Mouse (Mus musculus) gastrocnemius, postnatal 25 days (tissue): ENCODE data around the gene Lrrc3. TPM values are rescaled to one million over a fixed set of nuclear protein-coding genes. Genes with fewer than 3 reads are reported as not detected.
A peak's percentile ranks its signal among the peaks of the same experiment; 100 is the strongest.
"Not testable (repeated sequence)": the region's sequence is repeated elsewhere in the genome, so short reads cannot be mapped to it uniquely, and the experiment has no call there.

Source experiments
- DNase-seq: peaks from one replicate; pipeline ENCODE4 v3.0.0; 2022
- long read RNA-seq, 2 experiments: library from polyadenylated mRNA; stranded (forward); transcript quantifications; one replicate each; pipeline ENCODE4 v2.0.0; 2021
- total RNA-seq, 2 experiments: library from RNA; stranded (reverse); gene quantifications; 1 replicate in 1 of 2; 2 replicates in 1 of 2; pipeline ENCODE4 v1.2.3; 2021

Gene Lrrc3
- total RNA-seq = under 1 TPM; 0.18 to 0.32 TPM
- long read RNA-seq, experiment 1 = 0 reads
- long read RNA-seq, experiment 2 = 0 reads

DNA sequence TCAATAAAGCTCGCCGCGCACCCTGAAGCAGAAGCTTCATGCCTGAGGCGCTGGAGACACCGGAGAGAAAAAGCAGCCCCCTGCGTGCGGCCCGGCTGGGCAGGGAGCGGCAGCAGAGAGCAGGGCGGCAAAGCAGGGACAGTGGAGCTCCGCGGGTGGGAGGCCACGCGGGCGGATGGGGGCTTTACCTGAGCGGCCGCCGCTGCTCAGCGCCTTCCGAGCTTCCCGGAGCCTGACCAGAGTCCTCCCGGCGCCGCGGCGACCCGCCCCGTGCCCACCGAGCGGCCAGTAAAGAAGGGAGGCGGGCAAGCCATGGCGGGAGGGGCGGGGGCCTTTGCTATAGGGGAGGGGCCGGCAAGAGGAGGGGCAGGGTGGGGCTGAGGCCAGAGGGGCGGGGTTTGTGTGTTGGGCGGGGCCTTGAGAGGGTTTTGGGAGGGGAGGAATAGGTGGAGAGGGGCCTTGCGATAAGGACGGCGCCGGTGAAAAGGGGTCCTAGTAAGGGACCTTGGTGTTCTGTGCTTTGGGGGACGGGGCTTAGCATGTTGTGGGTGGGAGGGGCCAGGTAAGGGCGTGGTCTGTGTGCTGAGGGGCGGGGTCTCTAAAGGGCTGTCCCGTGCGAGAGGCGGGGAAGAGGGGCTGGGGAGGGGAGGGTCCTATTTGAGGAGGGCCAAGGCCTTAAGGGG is at the start of gene Lrrc3:
TSS of gene Lrrc3 (minus strand) at position 326 of the 683 bp plus-strand sequence.
- peak; percentile 34 for DNase-seq

DNA sequence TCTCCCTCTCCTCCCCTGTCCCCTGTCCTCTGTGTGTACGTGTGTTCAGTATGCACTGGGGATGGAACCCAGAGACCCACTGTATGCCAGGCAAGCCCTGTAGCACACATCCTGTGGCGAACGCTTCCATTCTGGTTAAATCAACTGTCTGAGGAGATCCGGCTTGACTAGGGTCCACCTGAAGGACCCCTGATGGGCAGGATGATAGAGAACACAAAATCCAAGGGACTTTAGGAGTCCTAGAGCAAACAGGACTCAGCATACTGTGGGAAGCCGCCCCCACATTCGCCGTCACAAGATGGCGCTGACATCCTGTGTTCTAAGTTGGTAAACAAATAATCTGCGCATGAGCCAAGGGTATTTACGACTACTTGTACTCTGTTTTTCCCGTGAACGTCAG is 48.1 kb upstream of the Lrrc3 start:
- DNase-seq = not testable (repeated sequence)

DNA sequence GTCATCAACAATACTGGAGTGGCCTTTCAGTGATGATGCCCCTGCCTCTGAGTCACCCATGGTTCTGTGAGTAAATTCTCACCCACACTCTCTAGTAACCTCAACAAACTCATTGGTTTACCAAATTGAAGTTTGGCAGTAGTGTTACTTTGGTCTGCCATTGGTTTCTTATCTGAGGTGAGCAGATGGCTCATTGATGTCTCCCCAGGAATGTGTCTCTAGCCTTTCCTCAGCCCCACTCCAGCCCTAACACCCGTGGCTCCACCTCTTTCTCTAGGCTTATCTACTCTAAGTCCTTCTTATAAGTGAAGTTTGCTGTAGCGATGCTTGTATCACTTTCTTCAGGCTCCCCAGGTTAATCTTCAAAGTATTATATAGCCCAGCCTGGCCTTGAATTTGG is 37.3 kb upstream of the Lrrc3 start:
- no peak for DNase-seq

DNA sequence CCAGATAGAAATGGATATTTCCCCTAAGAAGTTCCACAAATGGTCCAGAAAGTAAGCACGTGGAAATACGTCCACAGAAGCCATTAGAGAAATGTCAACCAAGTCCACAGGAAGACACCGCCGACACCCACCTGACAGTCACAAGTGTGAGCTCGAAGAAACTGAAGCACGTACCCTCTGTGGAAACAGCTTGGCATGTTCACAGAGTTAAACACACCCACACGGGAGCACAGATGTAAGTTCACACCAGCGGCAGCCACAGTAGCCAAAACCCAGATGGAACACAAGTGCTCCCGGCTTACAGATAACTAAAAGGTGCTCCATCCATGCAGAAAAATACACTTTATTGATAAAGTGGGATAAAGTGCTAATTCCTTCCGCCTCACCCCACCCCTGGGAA is 25.0 kb upstream of the Lrrc3 start:
- no peak for DNase-seq

DNA sequence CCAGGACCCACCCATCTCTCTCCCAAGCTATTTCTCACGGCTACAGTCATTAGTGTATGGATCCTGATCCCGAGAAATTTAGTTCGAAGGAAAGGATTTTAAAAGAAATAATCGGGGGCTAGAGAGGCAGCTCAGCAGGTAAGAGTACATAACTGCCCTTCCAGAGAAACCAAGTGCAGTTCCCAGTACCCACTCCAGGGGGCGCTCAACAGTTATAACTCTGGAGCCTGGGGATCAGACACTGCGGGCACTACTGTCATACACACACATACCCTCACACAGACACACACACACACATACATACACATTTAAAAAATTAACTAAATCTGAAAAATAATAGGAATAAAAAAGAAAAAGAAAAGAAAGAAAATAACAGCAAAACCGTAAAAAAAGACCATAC is 23.8 kb upstream of the Lrrc3 start:
- no peak for DNase-seq

DNA sequence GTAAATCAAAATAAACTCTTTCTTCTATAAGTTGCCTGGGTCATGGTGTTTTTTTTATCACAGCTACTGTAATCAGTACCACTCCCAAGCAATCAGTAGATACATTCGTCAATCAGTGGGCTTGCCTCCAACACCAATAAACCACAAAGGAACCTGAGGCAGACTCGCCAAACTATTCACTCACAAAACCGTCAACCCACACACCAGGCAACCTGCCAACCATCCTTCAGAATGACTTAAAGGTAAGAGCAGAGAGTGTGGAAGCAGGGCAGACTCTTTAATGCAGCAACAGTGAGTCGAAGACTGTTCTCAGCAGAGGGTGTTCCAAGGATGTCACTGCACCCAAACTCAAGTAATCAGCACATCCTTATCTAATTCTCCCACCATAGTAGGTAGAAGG is 20.3 kb upstream of the Lrrc3 start:
- DNase-seq = no peak

DNA sequence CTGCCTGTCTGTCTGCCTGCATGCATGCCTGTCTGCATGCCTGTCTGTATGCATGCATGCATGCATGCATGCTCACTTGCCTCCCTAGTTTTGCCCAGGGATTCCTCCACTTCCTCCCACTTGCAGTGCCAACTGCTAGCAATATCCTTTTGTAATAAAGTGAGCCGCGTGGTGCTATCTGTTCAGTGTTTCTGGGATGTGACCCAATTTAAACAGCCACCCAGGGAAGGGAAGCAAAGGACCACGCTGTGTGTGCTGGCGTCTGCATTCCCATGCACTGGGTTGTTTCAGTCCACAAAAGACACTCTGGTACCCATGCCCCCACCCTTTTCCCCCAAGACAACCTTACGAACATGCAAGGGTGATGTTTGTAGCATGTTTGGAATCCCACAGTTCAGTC is 18.7 kb upstream of the Lrrc3 start:
- DNase-seq = no peak

DNA sequence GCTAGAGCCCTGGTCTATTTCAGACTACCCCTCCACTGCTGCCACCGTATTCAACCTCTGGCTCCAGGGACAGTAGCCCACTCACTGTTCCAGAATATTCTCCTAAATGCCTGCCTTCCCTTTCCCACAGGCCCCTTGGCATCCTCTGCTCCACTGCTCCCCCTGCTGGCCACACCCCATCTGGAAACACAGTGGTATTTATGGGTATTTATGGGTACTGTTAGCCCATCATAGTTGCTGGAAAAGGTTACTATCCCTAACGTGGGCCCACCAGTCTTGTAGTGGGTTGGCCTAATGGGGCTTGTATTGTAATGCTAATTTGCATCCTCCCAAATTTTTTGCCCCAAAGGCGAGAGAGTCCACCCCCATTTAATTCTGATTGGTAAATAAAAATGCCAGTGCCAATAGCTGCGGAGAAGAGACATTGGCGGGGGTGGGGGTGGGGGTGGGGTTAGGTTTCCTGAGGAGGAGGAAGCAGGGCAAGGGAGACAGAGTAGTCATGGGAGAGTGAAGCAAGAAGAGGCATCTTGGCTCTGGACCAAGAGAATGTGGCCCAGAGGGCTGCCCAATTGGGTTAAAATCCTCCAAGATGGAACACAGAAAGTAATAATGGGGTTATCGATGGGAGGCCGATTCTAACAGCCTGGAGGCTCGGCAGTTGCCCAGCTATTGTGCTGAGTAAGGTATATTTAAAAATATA is 14.4 kb upstream of the Lrrc3 start:
- DNase-seq = peak; percentile 38

DNA sequence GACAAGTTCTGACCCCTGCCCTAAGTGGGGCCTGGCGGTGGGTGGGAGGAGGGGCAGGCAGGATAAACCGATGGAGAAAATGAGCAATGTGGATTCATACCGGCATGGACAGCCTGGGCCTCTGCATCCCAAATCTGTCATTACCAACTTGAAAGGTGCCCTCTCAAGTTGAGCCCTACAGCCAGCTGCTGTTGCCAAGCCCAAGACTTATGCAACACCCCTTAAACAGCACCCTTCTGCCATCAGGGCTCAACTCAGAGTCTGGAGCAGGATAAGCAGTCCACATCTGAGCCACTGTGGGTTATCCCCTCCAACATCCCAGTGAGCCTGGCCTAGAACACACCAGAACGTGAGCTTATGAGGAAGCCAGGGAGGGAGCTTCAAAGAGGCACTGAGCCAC is 11.0 kb upstream of the Lrrc3 start:
- DNase-seq = no peak

DNA sequence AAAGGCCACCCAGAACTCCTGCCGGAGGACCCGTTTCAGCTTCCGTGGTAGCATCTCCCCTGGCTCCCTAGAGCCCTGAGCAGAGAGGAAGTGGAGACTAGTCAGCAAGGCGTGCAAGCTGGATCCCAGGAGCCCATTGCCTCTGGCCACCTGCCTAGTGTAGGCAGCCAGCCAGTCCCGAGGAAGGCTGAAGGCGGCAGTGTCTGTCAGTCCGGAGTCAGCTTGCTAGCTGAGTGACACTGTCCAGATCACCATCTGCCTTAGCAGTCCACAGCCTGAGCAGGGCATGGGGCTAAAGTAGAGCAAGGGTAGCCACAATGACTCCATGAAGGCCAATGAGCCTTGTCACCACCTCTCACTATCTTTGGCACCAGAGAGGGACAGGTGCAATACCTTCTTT is 10.3 kb upstream of the Lrrc3 start:
- peak; percentile 48 for DNase-seq

DNA sequence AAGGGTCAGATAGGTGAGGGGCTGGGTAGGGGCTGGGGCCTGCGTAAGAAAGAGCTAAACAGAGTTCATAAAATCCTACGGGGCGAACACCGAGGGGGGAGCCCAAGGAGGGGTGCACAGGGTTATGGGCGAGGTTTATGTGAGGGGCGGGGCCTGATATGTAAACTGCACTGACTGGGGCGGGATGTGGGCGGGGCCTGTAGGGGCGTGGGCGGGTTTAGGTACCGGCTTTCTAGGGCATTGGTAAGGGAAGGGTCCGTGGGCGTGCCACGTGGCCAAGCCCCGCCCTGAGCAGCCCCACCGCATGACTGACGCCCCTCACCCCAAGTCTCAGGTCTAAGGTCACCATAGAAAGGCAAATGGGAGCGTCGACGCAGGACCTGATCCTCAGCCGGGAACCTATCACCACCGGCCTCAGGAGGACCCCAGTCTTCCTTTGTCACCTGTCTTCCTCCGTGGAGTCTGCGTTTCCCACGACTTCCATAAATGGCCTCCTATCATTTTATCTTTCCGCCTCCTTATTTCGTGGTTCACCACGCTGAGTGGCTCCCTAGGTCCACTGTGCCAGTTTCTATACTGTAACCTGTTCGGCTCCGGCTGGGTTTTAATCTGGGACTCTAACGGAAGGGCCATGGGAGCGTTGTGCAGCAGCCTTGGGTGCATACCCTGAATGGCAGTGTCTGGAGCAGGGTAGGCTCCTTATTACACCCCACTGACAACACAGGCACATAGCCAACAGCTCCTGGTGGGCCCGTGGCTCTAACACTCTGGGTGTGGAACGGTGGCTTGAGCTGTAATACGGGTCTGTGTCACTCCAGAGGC is 769 bp upstream of the Lrrc3 start:
- DNase-seq = no peak

DNA sequence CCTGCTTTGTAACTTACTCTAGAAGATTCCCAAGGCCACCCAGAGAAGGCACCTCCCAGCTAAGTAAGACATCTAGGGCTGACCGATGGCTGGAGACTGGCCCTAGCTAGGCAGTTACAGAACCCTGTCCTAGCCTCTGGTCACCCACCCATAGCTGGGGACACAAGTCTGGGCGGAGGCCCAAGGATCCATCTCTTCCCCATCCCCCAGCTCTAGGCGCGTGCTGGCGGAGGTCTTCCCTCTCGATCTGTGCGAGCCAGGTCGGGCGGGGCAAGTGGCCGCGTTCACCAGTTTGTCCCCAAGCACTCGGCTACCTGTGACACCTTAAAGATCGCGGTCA is 495 bp downstream of the Lrrc3 start:
- no peak for DNase-seq

DNA sequence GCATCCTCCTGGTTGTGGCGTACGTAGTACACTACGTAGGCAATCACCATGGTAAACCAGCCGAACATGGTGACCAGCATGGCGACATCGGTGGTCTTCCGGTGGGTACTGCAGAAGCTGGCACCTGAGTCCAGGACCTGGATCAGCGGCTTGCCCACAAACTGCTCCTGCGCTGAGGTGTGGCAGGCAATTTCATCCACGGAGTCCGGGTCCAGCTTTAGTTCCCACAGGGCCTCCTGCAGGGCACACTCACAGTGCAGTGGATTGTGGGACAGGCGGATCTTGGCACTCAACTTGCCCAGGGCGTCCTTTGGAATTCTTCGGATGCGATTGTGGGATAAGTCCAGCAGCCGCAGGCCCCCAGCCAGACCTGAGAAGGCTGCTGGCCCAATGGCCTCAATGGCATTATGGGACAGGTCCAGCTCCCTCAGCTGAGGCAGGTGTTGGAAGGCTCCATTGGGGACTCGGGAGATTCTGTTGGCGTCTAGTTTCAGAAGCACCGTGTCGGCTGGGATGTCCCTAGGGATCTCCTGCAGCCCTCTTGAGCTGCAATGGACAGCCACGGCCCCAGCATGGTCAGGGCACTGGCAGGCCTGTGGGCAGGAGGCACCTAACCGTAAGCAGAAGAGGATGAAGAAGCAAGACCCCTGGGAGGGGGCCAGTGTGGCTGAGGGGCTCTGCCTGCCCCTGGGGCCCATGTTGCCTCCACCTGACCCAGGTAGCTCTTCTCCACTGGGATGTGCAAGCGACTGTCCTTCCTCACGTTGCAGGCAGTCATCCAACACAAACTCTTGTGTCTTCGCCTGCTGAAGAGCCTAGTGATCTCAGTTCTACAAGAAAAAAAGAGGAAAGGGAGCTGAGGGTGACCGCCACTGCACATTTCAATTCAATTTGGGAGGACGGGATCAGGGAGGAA is 1.2 kb downstream of the Lrrc3 start:
- DNase-seq = no peak

DNA sequence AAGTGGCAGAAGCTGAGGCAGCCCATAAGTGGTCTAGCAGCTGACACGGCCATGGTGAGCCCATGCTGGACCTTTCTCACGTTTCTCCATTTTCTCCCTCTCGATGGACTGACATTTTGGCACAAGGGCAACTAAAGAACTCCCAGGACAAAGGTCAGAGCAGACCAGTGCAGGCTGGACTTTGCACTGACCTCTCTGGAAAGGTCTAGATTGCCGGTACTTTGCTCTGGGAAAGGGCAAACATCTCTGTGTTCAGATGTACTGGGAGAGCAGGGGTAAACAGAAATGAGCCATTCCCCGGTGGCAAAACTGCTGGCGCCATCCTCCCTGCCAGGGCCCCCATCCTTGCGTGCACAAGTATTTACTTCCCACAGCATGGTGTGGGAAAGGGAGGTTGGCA is 2.2 kb downstream of the Lrrc3 start:
- DNase-seq = no peak

DNA sequence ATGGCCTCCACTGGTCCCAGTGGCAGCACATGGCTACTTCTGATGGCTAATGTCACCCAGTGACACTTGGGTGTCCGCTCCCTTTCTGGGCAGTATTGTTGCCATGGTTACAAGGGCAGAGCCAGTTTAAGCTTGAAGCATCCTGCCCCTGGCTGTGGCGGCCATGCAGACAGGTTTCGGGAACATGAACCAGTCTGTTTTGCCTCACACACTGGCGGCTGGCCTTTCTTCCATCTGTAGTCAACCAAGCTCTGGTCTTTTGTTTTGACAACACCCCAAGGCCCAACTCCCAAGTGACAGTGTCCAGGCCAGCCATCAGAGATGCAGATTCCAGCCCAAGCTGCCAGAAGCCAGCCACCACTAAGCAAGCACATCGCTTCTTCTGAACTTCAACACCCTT is 6.8 kb downstream of the Lrrc3 start:
- DNase-seq = no peak

DNA sequence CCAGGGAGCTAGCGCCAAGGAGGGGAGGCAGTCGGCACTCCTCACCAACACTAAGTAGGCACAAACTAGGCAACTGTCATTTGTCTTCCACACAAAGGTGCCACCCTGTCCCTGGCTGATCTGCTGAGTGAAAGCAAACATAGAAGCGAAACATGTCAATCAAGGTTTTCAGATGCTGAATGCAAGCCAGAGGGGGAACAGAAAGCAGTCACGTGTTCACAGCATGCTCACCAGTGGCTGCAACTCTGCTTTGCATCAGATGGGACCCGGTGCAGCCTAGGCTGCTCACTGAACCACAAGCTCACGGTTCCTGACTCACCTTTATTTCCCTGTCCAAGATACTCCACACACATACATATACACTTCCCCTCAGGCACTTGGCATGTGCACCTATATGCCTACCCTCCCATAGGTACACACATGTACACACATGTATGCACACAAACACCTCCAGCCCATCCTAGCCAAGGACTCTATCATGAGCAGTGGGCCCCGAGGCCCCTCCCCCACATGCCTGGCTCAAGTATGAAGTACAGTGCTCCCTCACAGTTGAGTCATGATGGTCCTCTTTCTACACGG is 11.3 kb downstream of the Lrrc3 start:
- no peak for DNase-seq

DNA sequence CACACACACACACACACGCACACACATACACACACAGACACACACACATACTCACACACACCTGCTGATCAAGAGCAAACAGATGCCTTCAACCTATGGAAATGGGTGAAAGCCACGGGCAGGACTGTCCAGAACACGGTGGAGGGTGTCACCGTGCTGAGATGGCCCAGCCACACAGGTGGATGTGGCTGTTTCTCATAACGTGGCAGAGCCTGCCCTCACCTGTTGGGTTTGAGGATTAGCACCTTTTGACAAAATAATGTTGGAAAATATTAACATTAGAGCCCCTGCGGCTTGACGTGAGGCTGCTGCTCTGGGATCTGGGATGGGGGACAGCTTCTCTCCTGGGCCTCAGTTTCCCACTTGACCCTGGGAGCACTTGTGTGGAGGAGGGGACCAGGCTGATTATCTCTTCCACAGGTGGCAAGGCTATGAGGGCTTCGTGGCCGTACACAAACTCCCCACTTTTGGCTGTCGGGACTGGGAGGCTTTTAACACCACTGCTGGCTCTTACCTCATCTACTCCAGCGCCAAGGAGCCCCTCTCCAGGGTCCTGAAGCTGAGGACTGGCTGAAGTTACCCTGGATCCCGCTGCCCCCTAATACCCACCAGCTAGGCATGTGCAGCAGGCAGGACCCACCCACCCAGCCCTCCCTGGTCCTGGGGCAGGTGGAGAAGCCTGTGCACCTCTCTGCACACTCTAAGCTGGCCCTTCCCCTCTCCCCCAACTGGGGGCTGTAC is 16.2 kb downstream of the Lrrc3 start:
- DNase-seq = no peak

DNA sequence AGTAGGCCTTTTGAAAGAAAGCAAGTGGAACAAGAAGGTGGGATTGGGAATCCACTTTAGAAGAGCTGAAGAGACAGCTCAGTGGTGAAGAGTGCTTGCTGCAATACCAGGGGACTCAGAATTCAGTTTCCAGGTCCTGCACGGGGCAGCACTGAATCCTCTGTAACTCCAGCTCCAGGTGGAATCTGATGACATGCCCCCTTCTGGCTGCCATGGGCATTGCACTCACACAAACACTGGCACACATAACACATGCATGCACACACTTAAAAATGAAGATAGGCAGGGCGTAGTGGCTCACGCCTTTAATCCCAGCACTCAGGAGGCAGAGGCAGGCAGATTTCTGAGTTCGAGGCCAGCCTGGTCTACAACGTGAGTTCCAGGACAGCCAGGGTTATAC is 19.8 kb downstream of the Lrrc3 start:
- DNase-seq = no peak

DNA sequence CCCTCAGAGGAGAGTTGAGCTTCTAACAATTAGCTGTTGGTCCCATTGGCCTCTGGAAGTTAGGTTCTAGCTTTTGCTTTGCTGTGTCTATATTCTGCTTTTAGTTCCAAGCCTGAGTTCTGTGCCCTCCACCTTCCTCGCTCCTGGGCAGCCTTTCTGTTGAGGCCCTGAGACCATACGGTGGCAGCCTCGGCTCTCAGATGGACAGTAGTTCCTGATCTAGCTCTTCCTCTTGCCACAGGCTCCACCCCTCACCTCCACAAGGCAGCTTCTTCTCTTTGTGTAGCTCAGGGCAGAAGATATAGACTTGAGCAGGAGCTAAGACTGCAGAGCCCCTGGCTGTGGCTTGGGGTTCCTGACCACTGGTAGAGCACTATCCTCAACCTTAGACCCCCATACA is 22.0 kb downstream of the Lrrc3 start:
- no peak for DNase-seq

DNA sequence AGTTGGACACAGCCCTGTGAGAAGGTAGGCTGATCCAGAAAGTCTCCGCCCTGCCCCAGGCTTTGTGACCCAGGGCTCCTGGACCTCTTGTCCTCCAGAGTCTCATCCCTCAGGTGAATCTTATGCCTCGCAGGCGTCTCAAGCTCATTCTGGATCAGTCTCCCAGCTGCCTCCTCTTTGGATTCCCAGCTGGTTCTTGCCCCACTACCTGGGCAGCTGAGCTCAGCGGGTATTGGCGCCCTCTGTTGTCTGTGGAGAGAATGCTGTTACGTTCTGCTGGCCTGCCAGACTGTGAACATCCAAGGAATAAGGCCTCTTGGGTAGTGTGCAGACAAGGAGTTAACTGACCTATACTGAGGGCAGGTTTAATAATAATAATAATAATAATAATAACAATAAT is 23.4 kb downstream of the Lrrc3 start:
- no peak for DNase-seq

DNA sequence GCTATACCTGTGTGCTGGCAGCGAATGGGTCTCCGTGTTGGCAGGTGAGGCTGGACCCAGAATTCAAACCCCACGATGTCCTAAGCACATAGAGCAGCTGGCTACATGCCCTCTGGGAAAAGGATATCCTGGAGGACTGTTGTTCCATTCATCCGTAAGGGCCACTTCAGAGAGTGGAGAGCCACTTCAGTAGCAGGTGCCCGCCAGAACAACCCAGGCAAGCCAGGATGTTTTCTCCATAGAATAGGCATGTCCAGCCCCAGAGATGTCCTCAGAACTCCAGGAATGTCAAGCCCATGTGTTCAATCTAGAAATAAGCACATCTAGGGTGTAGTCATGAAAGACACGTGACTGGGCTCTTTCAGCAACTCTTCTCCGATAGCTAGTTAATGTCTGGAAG is 32.7 kb downstream of the Lrrc3 start:
- DNase-seq = no peak
